Mouse (Mus musculus): ENCODE measurements around the gene Ephb6.

DNA sequence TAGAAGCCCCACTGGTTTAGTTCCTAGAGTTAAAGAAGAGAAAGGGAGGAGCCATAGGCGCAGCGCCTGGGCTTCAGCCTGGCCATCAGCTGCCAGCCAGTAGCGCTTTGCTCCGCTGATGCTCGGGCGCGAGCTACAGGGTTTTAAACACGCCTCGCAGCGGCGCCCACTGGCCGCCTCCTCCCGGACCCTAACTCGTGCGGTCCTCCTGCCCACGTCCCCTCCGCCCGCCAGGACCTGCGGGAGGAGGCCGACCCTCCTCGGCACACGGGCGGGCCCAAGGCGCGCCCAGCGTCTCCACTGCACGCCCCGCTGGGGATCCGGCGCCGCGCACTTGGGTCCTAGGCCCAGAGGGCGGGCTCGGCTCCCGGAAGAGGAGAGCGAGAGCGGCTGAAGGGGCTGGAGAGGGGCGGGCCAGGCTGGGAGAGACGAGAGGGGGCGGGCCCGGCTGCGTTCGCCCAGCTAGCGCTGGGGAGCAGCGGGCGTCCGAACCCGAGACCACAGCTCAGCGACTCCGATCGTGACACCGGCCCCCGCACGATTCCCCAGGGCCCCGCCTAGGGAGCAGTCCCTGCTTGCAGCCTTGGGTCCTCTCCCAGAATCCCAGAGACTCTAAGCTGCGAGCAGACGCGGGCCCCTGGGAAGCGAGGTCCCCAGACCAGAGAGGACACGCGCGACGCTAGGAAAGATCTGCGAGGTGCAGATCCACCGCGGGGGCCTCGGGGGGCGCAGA lies at the start of gene Ephb6:
- TF ChIP-seq CTCF (IDR thresholded peaks at IDR 0.05; ENCODE audit: low read depth, low read length) = no peak
- no peak for TF ChIP-seq GATA1 (IDR thresholded peaks at IDR 0.05; ENCODE audit: borderline replicate concordance, low read length)
- no peak for TF ChIP-seq TAL1 (conservative IDR thresholded peaks at IDR 0.05; ENCODE audit: low read depth, low read length)
- no peak for TF ChIP-seq POLR2AphosphoS5 (IDR thresholded peaks at IDR 0.05; ENCODE audit: insufficient replicate concordance, low read depth, low read length)
- TF ChIP-seq GATA2 (IDR thresholded peaks at IDR 0.05; ENCODE audit: borderline replicate concordance, low read depth, low read length) = no peak
